Mouse (Mus musculus) midbrain, embryonic 13.5 days (tissue): ENCODE data around the gene Col5a3. TPM values are rescaled to one million over a fixed set of nuclear protein-coding genes. Genes with fewer than 3 reads are reported as not detected.
A peak's percentile ranks its signal among the peaks of the same experiment; 100 is the strongest.

ENCODE experiments used
- ATAC-seq: fragments of 200-750 bp; cut with Nextera tagmentation; 2 replicates; pipeline ENCODE4 v1.8.0; 2017; ENCODE audit warnings: mild to moderate bottlenecking, moderate TSS enrichment, moderate library complexity
- H3K27ac ChIP-seq: fragments of 300-500 bp; sonication (generic); 2 replicates; pipeline ENCODE4 v1.5.1; 2015; ENCODE audit warnings: inconsistent platforms, mild to moderate bottlenecking, moderate library complexity
- H3K27me3 ChIP-seq: fragments of 300-500 bp; sonication (generic); 2 replicates; pipeline ENCODE4 v1.6.1; 2015; ENCODE audit warnings: mild to moderate bottlenecking, inconsistent platforms
- H3K36me3 ChIP-seq: fragments of 300-500 bp; sonication (generic); 2 replicates; pipeline ENCODE4 v1.6.1; 2015; ENCODE audit warnings: mild to moderate bottlenecking, inconsistent platforms
- H3K4me1 ChIP-seq: fragments of 300-500 bp; sonication (generic); replicated peaks from 2 replicates; pipeline ENCODE4 v1.6.1; 2015; ENCODE audit warnings: inconsistent platforms
- H3K4me2 ChIP-seq: fragments of 300-500 bp; sonication (generic); replicated peaks from 2 replicates; pipeline ENCODE4 v1.6.1; 2015; ENCODE audit warnings: moderate library complexity, mild to moderate bottlenecking, inconsistent platforms
- H3K4me3 ChIP-seq: fragments of 300-500 bp; sonication (generic); replicated peaks from 2 replicates; pipeline ENCODE4 v1.5.1; 2015; ENCODE audit warnings: mild to moderate bottlenecking, inconsistent platforms
- H3K9ac ChIP-seq: fragments of 300-500 bp; sonication (generic); replicated peaks from 2 replicates; pipeline ENCODE4 v1.6.1; 2015; ENCODE audit warnings: mild to moderate bottlenecking, inconsistent platforms
- H3K9me3 ChIP-seq: fragments of 300-500 bp; sonication (generic); 2 replicates; pipeline ENCODE4 v1.6.1; 2016; ENCODE audit warnings: mild to moderate bottlenecking, inconsistent platforms
- WGBS: fragments of 180-500 bp; shearing (Covaris S2); methylation state at CpG from one replicate; pipeline ENCODE4 v1.1.7; 2015; 5-methylcytosine and 5-hydroxymethylcytosine counted together
- polyA plus RNA-seq: library from polyadenylated mRNA; unstranded; fragments of >200 nt; fragmentation: Nextera tagmentation; extraction: Ambion mirVana; gene quantifications from 2 replicates; pipeline ENCODE4 v1.2.1, GENCODE M21; 2015

Gene Col5a3
- polyA plus RNA-seq, 1 experiment from 2014 or later, result 0.32 TPM

DNA sequence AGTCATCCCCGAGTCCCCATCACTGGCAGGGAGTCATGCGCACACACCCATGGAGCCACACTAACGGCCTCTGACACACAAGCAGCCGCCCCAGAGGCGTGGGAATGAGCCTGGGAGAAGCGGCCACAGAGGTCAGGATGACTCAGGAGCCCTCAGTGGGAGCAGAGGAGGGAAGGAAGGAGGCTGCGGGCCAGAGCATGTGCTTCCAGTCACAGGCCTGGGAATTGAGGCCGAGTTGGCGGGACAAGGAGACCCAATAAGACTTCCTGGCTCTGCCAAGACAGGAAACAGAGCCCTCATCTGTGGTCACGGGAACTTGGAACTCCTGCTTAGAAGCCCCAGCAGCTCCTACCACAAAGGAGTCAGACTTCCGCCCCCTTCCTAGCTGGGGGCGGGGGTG lies 54.1 kb downstream of the Col5a3 start:
- 75% methylated on average over 12 of the region's 12 CpGs for WGBS
- H3K36me3 ChIP-seq, result no peaks in the 10 kb centered on the region
- no peaks in the 10 kb centered on the region for H3K27me3 ChIP-seq
- H3K4me3 ChIP-seq, result no peak overlapping the region
- H3K27ac ChIP-seq, result no peak overlapping the region
- H3K4me1 ChIP-seq, result peaks cover 4% of the 10 kb centered on the region; the same call in 1 of the 2 replicates
- no peak for ATAC-seq
- no peaks in the 10 kb centered on the region for H3K9me3 ChIP-seq
- H3K9ac ChIP-seq, result no peak overlapping the region
- H3K4me2 ChIP-seq, result no peak overlapping the region

DNA sequence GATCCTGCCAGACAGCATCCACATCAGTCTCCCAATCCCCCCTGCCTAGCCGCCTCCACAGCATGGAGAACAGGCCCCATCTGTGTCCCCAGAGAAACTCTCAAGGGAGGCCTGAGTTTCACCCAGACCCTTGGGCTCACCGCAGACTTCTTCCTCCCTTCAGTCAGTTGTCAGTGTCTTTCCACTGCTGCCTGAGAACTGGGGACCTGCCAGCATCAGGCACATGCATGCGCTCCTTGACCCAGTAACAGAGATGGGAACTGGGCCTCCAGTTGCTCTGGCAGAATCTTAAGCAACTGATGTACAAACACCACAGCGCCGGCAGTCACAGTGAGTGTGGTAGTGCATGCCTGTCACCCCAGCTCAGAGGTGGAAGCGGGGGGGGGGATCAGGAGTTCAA lies 56.0 kb downstream of the Col5a3 start:
- Histone ChIP-seq H3K9me3 (no peaks in the 10 kb centered on the region), H3K27me3 (no peaks in the 10 kb centered on the region), H3K27ac (no peak overlapping the region), H3K4me3 (no peak overlapping the region), H3K9ac (no peak overlapping the region), H3K36me3 (no peaks in the 10 kb centered on the region), H3K4me2 (no peak overlapping the region), H3K4me1 (peaks cover 4% of the 10 kb centered on the region; the same call in 1 of the 2 replicates)
- WGBS, result 91% methylated on average over 6 of the region's 6 CpGs
- ATAC-seq, result no peak

DNA sequence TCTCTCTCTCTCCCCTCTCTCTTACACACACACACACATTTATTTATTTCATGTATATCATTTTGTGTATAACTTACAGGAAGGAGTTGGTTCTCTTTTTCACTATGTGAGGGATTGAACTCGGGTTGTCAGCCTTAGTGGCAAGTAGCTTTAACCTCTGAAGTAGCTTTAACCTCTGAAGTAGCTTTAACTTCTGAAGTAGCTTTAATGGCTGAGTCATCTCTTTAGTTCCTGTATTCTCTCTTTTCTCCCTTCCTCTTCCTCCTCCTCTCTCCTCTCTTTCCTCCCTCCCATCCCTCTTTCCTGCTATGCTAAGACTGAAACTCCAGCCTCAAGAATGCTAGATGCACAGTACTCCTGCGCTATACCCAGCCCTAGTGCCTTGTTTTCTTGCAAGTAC lies 56.6 kb downstream of the Col5a3 start:
- WGBS, result 83% methylated on average over 2 of the region's 2 CpGs
- Histone ChIP-seq H3K9ac (no peak overlapping the region), H3K4me3 (no peak overlapping the region), H3K4me1 (peaks cover 4% of the 10 kb centered on the region; the same call in 1 of the 2 replicates), H3K4me2 (no peak overlapping the region), H3K9me3 (no peaks in the 10 kb centered on the region), H3K27me3 (no peaks in the 10 kb centered on the region), H3K27ac (no peak overlapping the region), H3K36me3 (no peaks in the 10 kb centered on the region)
- ATAC-seq, result no peak

DNA sequence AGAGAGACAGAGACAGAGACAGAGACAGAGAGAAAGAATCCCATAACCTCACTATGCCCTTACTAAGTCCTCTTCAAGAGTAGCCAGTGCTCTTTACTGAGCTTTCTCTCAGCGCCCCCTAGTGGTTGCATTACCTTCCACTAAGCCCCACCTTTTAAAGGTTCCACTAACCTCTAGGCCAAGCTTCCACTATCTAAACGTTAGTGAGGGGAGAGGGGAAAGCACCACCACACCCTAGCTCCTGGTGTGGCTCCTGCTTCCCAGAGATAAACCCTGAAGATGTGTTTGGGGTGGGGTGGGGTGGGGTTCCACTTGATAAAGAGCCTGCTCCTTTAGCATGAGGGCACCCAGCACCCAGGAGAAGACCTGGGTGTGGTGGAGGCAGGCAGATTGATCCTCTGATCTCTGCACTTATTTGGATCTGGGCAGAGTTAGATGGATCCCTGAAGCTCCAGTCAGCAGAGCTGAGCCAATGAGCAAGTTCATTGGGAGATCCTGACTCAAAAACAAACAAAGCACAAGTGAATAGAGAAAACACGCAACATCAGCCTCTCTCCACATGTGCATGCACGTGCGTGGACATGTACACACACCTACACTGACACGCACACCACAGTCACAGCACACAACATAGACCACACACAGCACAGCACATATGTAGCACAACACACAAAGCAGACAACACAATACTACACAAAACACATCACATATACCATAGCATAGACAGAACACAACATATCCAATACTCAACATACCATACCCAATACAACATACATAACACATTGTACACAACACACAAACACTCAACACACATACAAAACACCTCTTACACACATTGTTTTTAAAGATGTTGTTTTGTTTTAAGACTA lies 57.5 kb downstream of the Col5a3 start:
- H3K9me3 ChIP-seq, result no peaks in the 10 kb centered on the region
- H3K27me3 ChIP-seq, result no peaks in the 10 kb centered on the region
- H3K4me2 ChIP-seq, result no peak overlapping the region
- ATAC-seq, result no peak
- H3K27ac ChIP-seq, result no peak overlapping the region
- WGBS, result 62% methylated on average over 6 of the region's 6 CpGs
- H3K4me3 ChIP-seq, result no peak overlapping the region
- H3K9ac ChIP-seq, result no peak overlapping the region
- no peaks in the 10 kb centered on the region for H3K36me3 ChIP-seq
- H3K4me1 ChIP-seq, result peaks cover 3% of the 10 kb centered on the region; the same call in 1 of the 2 replicates

DNA sequence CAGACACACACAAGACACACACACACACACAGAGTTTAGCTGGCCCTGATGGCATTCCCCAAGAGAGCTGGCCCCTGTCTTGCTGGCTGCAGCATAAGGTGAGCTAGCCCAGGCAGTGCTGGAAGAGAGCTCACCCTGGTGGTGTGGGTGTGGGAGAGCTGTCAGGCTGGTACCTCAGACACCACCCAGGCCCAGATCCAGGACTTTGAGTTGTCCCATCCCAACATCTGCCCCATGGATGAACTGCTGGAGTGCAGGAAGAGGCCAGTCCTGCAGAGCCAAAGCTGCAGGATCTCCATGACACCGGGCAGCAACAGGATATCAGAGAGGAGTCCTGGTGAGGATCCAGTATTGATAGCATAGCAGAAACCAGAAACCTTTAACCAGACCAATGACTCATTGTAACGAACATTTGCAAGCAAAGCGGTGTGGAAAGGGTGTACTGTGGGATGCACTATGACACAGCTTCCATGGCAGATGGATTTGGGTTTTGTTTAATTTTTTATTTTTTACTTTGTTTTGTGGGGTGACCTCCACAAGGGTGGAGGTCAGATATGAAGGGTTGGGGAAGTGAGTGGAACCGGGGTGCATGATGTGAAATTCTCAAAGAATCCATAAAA lies 58.7 kb downstream of the Col5a3 start:
- Histone ChIP-seq H3K4me2 (no peak overlapping the region), H3K27me3 (no peaks in the 10 kb centered on the region), H3K4me1 (no peaks in the 10 kb centered on the region), H3K27ac (no peak overlapping the region), H3K9me3 (no peaks in the 10 kb centered on the region), H3K4me3 (no peak overlapping the region), H3K9ac (no peak overlapping the region), H3K36me3 (no peaks in the 10 kb centered on the region)
- 93% methylated on average over 4 of the region's 4 CpGs for WGBS
- no peak for ATAC-seq

DNA sequence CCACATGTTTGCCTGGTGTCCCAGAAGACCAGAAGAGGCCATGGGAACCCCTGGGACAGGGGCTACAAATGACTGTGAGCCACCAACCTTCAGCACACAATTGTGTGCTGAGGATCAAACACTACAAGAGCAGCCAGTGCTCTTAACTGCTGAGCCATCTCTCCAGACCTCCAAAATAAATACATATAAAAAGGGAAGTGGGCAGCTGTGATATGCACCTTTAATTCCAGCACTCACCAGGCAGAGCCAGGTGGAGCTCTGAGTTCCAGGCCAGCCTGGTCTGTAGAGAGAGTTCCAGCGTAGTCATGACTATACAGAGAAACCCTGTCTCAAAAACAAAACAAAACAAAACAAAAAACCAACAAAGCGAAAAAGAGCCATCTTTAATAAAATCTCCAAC lies 60.5 kb downstream of the Col5a3 start:
- Histone ChIP-seq H3K4me3 (no peak overlapping the region), H3K4me2 (no peak overlapping the region), H3K36me3 (no peaks in the 10 kb centered on the region), H3K9ac (no peak overlapping the region), H3K27ac (no peak overlapping the region), H3K27me3 (no peaks in the 10 kb centered on the region), H3K9me3 (no peaks in the 10 kb centered on the region), H3K4me1 (no peaks in the 10 kb centered on the region)
- no peak for ATAC-seq
- WGBS, result 80% methylated on average over 2 of the region's 2 CpGs

DNA sequence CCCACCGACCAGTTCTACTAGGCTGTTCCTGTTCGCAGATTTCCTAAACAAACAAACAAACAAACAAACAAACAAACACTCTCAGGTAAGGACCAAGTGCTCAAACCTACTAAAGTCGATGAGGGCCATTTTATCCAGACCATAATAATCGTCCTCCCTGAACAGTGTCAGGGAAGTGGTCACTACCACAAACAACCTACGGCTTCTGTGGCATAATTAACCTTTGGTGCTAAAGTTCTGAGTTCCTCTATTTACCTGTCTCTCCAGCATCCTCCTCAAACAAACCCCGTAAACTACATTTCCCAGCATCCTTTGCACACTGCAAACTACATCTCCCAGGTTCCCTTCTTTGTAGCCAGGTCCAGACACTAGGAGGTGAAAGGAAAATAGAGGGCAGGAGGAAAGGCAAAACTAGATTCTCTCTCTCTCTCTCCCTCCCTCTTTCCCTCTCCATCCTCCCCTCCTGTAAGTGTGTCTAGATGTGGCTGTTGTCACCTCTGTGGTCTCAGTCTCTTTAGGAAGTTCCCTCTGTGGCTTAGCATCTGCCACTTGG lies 63.3 kb downstream of the Col5a3 start:
- Histone ChIP-seq H3K4me3 (no peak overlapping the region), H3K9ac (no peak overlapping the region), H3K27ac (no peak overlapping the region), H3K36me3 (no peaks in the 10 kb centered on the region), H3K27me3 (no peaks in the 10 kb centered on the region), H3K4me1 (peaks cover 11% of the 10 kb centered on the region), H3K4me2 (no peak overlapping the region), H3K9me3 (no peaks in the 10 kb centered on the region)
- peak; percentile 59 for ATAC-seq
- 57% methylated on average over 6 of the region's 6 CpGs for WGBS

DNA sequence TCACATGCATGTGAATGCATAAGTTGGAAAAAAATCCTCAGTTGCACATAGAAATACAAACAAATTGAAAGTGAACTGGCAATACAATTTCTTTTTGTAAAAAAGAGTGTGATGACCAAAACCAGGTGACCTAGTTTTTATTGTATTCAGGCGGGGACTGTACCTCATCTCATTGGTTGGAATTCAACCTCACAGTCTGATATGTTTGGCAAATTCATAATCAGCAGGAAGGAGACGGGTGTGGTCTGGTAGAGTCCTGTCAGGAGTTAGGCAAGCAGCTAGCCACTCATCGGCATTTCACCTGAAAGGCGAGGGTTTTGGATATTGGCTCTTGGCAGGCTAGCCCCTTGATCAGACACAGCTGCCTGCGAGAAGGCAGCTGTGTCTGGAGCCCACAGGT lies 65.7 kb downstream of the Col5a3 start:
- Histone ChIP-seq H3K27ac (no peak overlapping the region), H3K4me2 (no peak overlapping the region), H3K36me3 (no peaks in the 10 kb centered on the region), H3K27me3 (peaks cover 17% of the 10 kb centered on the region), H3K9ac (no peak overlapping the region), H3K4me3 (no peak overlapping the region), H3K4me1 (peaks cover 29% of the 10 kb centered on the region), H3K9me3 (no peaks in the 10 kb centered on the region)
- ATAC-seq, result no peak
- 84% methylated on average over 5 of the region's 5 CpGs for whole genome bisulfite sequencing

DNA sequence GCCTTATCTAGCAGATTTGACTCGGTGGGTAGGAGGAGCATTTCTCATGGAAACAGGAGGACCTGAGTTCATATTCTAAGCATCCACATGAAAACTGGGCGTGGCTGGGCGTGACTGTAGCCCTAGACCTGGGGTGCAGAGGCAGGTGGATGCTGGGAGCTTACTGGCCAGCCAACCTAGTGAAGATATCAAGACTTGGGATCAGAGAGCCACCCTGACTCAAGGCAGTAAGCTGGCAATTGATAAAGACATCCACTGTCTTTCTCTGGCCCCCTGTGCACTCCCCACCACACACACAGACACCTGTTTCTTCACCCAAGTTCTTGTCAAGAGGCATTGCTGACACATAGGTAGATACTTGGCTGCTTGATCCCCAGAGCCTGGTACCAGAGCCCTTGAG lies 66.3 kb downstream of the Col5a3 start:
- Histone ChIP-seq H3K9ac (no peak overlapping the region), H3K9me3 (no peaks in the 10 kb centered on the region), H3K27ac (no peak overlapping the region), H3K36me3 (no peaks in the 10 kb centered on the region), H3K4me2 (no peak overlapping the region), H3K4me3 (no peak overlapping the region), H3K4me1 (peaks cover 29% of the 10 kb centered on the region), H3K27me3 (peaks cover 20% of the 10 kb centered on the region)
- 90% methylated on average over 3 of the region's 3 CpGs for WGBS
- ATAC-seq, result no peak

DNA sequence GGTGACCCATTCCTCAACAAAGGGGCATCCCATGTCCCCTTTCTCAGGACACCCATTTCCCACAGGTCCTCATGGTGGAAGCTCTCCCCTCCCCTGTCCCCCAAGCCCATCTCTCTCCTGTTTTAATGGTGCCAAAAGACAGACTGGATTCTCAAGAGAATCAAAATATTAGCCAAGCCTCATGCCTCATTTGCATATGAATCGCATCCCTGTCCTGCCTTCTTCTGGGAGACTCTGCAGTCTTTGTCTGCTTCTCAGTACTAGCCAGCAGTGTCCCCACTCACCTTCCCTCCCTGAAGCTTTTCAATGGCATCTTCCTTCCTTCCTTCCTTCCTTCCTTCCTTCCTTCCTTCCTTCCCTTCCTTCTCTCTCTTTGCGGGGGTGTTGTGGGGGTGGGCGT lies 67.2 kb downstream of the Col5a3 start:
- Histone ChIP-seq H3K9ac (no peak overlapping the region), H3K27me3 (peaks cover 20% of the 10 kb centered on the region), H3K4me1 (peaks cover 29% of the 10 kb centered on the region), H3K4me3 (no peak overlapping the region), H3K36me3 (no peaks in the 10 kb centered on the region), H3K4me2 (no peak overlapping the region), H3K27ac (peak overlapping the region; percentile 25; the same call in 1 of the 2 replicates), H3K9me3 (no peaks in the 10 kb centered on the region)
- WGBS, result 10% methylated on average over 3 of the region's 3 CpGs
- no peak for ATAC-seq

DNA sequence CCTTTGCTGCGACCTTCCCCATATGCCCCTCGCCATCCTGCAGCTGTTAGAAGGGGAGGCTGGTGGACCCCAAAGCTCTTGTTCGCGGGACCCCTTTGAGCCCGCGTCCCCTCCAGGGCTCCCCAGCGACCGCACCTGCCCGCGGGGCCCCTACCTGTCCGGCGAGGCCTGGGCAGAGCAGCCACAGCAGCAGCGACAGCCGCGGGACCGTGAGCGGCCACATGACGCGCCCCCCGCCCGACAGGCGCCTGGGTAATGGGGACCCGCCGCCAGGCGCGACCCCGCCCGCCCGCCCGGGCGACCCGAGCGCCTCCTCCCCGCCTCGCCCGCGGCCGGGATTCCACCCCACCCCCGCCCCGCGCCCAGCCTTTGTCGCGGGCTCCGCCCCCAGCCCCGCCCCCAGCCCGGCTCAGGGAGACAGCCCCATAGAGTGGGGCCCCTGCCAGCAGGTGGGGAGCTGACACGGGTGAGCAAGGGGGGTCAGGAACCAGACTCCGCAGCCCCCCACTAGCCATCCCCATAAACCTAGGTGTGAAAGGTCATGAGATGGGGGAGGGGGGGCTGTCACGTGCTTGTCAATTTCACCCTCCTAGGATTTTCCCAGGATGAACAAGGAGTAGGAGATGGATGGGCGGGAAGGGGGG lies 68.7 kb downstream of the Col5a3 start, which contains the start of gene Olfm2:
TSS of gene Olfm2 (minus strand) at position 333 of the 644 bp plus-strand sequence.
- Histone ChIP-seq H3K27ac (peak within 1 kb of the TSS; percentile 55), H3K4me1 (peaks cover 29% of the 10 kb centered on the region), H3K9ac (peak within 1 kb of the TSS; percentile 81), H3K36me3 (peaks cover 4% of the 10 kb centered on the region; the same call in 1 of the 2 replicates), H3K9me3 (no peaks in the 10 kb centered on the region), H3K4me3 (peak within 1 kb of the TSS; percentile 59), H3K4me2 (peak within 1 kb of the TSS; percentile 76), H3K27me3 (peaks cover 31% of the 10 kb centered on the region)
- 0% methylated on average over 22 of the region's 50 CpGs for WGBS
- ATAC-seq, result peak; percentile 58
